Mouse (Mus musculus) heart, adult 2 months (tissue): ENCODE results near the gene Tbc1d5. TPM values are rescaled to one million over a fixed set of nuclear protein-coding genes. Genes with fewer than 3 reads are reported as not detected.

Experiments used
- DNase-seq, 2 experiments: peaks; one replicate each; pipeline ENCODE4 v3.0.0; 2021
- H3K27ac ChIP-seq: fragments of 200-600 bp; 2 replicates; pipeline ENCODE4 v1.8.1; 2022
- H3K27me3 ChIP-seq: fragments of 200-500 bp; 2 replicates; pipeline ENCODE4 v1.6.1; 2012; ENCODE audit warnings: mild to moderate bottlenecking, low read length, inconsistent platforms, mixed read lengths; ENCODE audit not compliant: control insufficient read depth, insufficient read depth
- H3K36me3 ChIP-seq: fragments of 200-500 bp; 2 replicates; pipeline ENCODE4 v1.6.1; 2012; ENCODE audit warnings: low read length, inconsistent platforms; ENCODE audit not compliant: control insufficient read depth, insufficient read depth
- H3K4me1 ChIP-seq: fragments of 200-500 bp; 2 replicates; pipeline ENCODE4 v1.6.1; 2011; ENCODE audit warnings: low read length; ENCODE audit not compliant: control insufficient read depth, insufficient read depth
- H3K4me3 ChIP-seq: fragments of 200-600 bp; 2 replicates; pipeline ENCODE4 v1.8.1; 2022
- H3K79me2 ChIP-seq: fragments of 200-500 bp; replicated peaks from 2 replicates; pipeline ENCODE4 v1.6.1; 2012; ENCODE audit warnings: mild to moderate bottlenecking, inconsistent platforms, low read length, moderate library complexity, mixed read lengths; ENCODE audit not compliant: control insufficient read depth, insufficient read depth
- H3K9ac ChIP-seq: fragments of 200-500 bp; 2 replicates; pipeline ENCODE4 v1.6.1; 2012; ENCODE audit warnings: low read depth, mild to moderate bottlenecking, control low read depth, inconsistent platforms, low read length, mixed read lengths
- CTCF ChIP-seq: fragments of 200-600 bp; IDR thresholded peaks from 2 replicates; pipeline ENCODE4 v1.8.1; 2022; ENCODE audit warnings: antibody characterized with exemption, mild to moderate bottlenecking, moderate library complexity
- EP300 ChIP-seq: fragments of 200-500 bp; IDR thresholded peaks from 2 replicates; pipeline ENCODE4 v1.6.1; 2011; ENCODE audit warnings: low read depth, low read length, control low read depth; ENCODE audit not compliant: insufficient read depth
- POLR2A ChIP-seq: fragments of 200-500 bp; IDR thresholded peaks from 2 replicates; pipeline ENCODE4 v1.6.1; 2011; ENCODE audit warnings: mild to moderate bottlenecking, low read depth, low read length, control low read depth; ENCODE audit not compliant: insufficient read depth
- WGBS: fragments of 180-500 bp; shearing (Covaris S2); methylation state at CpG from one replicate; pipeline ENCODE4 v1.1.7; 2018; 5-methylcytosine and 5-hydroxymethylcytosine counted together
- intact Hi-C: fragments of 180-260 bp; cut with DNase I; formaldehyde crosslinking; loops from one replicate; pipeline ENCODE4 v1.15.1; 2025
- polyA plus RNA-seq: library from polyadenylated mRNA; depleted of rRNA; stranded (reverse); fragments of >200 nt; gene quantifications from 2 replicates; pipeline ENCODE4 v1.2.3, GENCODE M21; 2012
- total RNA-seq, 2 experiments: library from RNA; stranded (reverse); gene quantifications; 2 replicates each; pipeline ENCODE4 v1.2.3; 2021

Gene Tbc1d5
- total and polyA plus RNA-seq, 3 experiments, result 8.5 to 19.4 (median 15.8) TPM

DNA sequence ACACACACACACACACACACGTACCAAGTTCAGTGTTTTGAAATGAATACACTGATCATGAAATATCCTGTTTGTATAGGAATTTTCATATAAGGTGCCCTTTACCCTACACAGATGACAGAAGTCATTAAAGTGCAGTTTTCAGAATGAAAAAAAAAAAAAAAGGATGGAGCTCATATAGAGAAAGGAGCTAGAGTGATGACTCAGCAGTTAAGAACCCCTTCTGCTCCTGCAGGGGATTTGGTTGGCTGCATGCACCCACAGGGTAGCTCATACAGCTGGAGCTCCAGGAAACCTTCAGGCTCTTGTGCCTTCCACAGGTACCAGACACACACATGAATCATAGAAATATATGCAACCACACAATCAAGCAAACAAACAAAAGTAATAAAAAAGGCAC lies 213.0 kb downstream of the Tbc1d5 start:
- 95% methylated on average over 1 of the region's 1 CpGs for WGBS
- H3K4me3 ChIP-seq, result no peak overlapping the region
- no peak overlapping the region for H3K9ac ChIP-seq
- DNase-seq, result no peak
- no peaks in the 10 kb centered on the region for H3K27me3 ChIP-seq
- no peaks in the 10 kb centered on the region for H3K79me2 ChIP-seq
- no peak overlapping the region for H3K27ac ChIP-seq
- intact Hi-C loops, result no loop called here
- H3K4me1 ChIP-seq, result no peaks in the 10 kb centered on the region
- H3K36me3 ChIP-seq, result no peaks in the 10 kb centered on the region
- no peak for TF ChIP-seq CTCF

DNA sequence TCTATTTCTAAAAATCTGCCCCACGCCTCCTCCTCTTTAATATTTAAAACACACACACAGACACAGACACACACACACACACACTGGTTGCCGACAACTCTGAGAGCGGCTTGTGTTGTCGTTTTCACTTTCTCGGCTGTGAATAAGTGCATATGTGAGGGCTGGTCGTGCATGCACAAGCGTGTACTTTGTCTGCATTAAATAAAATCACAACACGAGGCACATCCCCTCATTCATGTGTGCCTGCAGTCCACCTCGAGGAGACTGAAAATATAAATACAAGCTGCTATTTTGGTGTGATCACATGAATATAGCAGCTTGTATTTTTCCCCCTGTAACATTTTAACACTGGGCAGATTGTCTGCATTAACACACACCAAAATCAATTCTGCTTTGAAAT lies 224.8 kb downstream of the Tbc1d5 start:
- Histone ChIP-seq H3K36me3 (no peaks in the 10 kb centered on the region), H3K79me2 (no peaks in the 10 kb centered on the region), H3K27ac (no peak overlapping the region), H3K27me3 (no peaks in the 10 kb centered on the region), H3K9ac (no peak overlapping the region), H3K4me1 (no peaks in the 10 kb centered on the region), H3K4me3 (no peak overlapping the region)
- 90% methylated on average over 9 of the region's 9 CpGs for WGBS
- no peak for DNase-seq
- intact Hi-C loops, result no loop called here
- TF ChIP-seq POLR2A (no peak), EP300 (no peak), CTCF (no peak)

GRCm38 (mm10) chr17:50922308-50922707 lies 256.8 kb downstream of the Tbc1d5 start:
- WGBS, result 95% methylated on average over 2 of the region's 2 CpGs
- no peaks in the 10 kb centered on the region for H3K36me3 ChIP-seq
- H3K4me3 ChIP-seq, result no peak overlapping the region
- H3K27me3 ChIP-seq, result no peaks in the 10 kb centered on the region
- no peak overlapping the region for H3K9ac ChIP-seq
- H3K4me1 ChIP-seq, result no peaks in the 10 kb centered on the region
- TF ChIP-seq POLR2A (no peak), EP300 (no peak), CTCF (no peak)
- DNase-seq, result no peak
- H3K27ac ChIP-seq, result no peak overlapping the region
- intact Hi-C loops, result no loop called here
- no peaks in the 10 kb centered on the region for H3K79me2 ChIP-seq

GRCm38 (mm10) chr17:50915216-50915615 lies 263.9 kb downstream of the Tbc1d5 start:
- intact Hi-C loops, result no loop called here
- no peaks in the 10 kb centered on the region for H3K4me1 ChIP-seq

DNA sequence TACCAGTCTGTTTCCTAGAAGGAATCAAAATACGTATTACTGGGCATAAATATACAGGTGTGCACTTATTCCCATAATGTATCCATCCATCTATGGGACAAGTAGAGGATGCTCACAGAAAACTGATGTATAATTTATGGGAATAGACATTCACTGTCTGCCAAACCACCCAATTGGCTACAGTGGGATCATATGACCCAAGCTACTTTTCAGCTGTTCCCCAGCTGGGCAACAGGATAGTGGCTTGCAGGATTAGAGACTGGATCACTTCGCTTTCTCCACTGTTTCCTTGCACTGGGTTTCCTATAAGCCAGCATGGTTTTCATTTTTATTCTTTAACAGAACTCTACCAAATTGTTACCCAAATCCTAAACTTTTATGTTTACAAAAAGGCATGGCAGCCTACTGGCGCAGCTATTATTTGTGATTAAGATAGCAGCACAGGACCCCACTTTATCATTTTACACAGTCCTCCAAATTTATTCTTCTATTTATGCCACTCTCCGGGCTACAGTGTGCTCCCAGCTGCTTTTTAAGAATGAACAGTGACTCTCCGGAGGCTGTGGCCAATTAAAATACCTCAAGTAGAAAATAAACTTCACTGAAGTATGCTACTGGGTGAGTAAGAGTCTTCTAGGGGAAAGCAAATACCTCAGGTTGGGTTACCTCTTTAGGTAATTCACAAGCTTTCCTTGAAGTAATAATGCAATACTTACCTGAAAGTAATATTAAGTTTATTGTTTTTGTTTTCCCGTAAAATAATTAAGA lies 270.4 kb downstream of the Tbc1d5 start:
- no peak for DNase-seq
- WGBS, result 85% methylated on average over 6 of the region's 6 CpGs
- H3K27me3 ChIP-seq, result no peaks in the 10 kb centered on the region
- H3K4me1 ChIP-seq, result no peaks in the 10 kb centered on the region
- H3K4me3 ChIP-seq, result no peak overlapping the region
- H3K79me2 ChIP-seq, result no peaks in the 10 kb centered on the region
- TF ChIP-seq EP300 (no peak), CTCF (no peak), POLR2A (no peak)
- H3K27ac ChIP-seq, result no peak overlapping the region
- H3K36me3 ChIP-seq, result no peaks in the 10 kb centered on the region; the same call in 1 of the 2 replicates
- intact Hi-C loops, result no loop called here
- H3K9ac ChIP-seq, result no peak overlapping the region

More at GRCm38 (mm10) chr17:50915216-50915615, 263.9 kb downstream of the Tbc1d5 start:
- H3K79me2 ChIP-seq, result no peaks in the 10 kb centered on the region
- H3K4me3 ChIP-seq, result no peak overlapping the region
- no peak for DNase-seq
- no peak overlapping the region for H3K27ac ChIP-seq
- no peak overlapping the region for H3K9ac ChIP-seq
- 83% methylated on average over 2 of the region's 2 CpGs for WGBS
- H3K36me3 ChIP-seq, result no peaks in the 10 kb centered on the region; the same call in 1 of the 2 replicates
- H3K27me3 ChIP-seq, result no peaks in the 10 kb centered on the region
- no peak for TF ChIP-seq EP300
- TF ChIP-seq POLR2A, result no peak
- TF ChIP-seq CTCF, result no peak

DNA sequence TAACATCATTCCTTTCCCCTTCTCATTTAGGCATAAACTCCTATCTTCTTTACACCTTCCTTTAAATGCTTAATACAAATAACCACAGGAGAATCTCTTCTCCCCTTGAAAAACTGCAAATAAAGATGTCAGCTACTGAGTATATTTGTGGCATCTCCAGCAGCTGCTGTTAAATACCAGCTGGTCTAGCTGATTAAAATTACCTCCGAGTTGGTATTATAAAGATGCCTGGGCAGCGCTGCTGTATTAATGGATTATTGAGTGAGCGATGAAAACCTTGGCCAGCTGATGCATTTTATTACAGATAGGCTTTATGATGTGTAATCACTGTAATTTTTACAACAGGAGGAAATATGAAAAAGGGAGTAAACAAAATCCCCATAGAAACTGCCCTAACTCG lies 271.0 kb downstream of the Tbc1d5 start:
- Histone ChIP-seq H3K4me3 (no peak overlapping the region), H3K9ac (no peak overlapping the region), H3K79me2 (no peaks in the 10 kb centered on the region), H3K27ac (no peak overlapping the region), H3K4me1 (no peaks in the 10 kb centered on the region), H3K27me3 (no peaks in the 10 kb centered on the region), H3K36me3 (no peaks in the 10 kb centered on the region; the same call in 1 of the 2 replicates)
- TF ChIP-seq CTCF (no peak), EP300 (no peak), POLR2A (no peak)
- intact Hi-C loops, result no loop called here
- WGBS, result 96% methylated on average over 4 of the region's 4 CpGs
- DNase-seq, result no peak
